Mouse (Mus musculus): ENCODE measurements around the gene Ebf3. TPM values are rescaled to one million over a fixed set of nuclear protein-coding genes. Genes with fewer than 3 reads are reported as not detected.

Ebf3 gene
- polyA plus RNA-seq, 1 experiment from 2014 or later = 7.2 TPM

- H3K36me3 ChIP-seq (replicated peaks; ENCODE audit: control insufficient read depth, insufficient read depth, low read depth, low read length) = no peaks in the 10 kb centered on the region; the same call in 1 of the 2 replicates
- H3K9ac ChIP-seq (replicated peaks; ENCODE audit: low read length) = no peak overlapping the region
- no peak for ATAC-seq (replicated peaks; ENCODE audit: insufficient number of reproducible peaks, low FRiP score, low TSS enrichment, low read depth)
Observed at GRCm38 (mm10) chr7:137220436-137220835, 93.8 kb downstream of the Ebf3 start.

GRCm38 (mm10) chr7:137218706-137219105, 95.5 kb downstream of the Ebf3 start:
- WGBS = 94% methylated on average over 12 of the region's 12 CpGs
- Histone ChIP-seq H3K27ac (replicated peaks; ENCODE audit: low read depth, low read length) (no peak overlapping the region), H3K4me1 (ENCODE audit: control insufficient read depth, insufficient read depth, low read length) (0 out of 2 replicates have a peak, but pooled peaks cover 2% of the 10 kb centered on the region), H3K36me3 (replicated peaks; ENCODE audit: control insufficient read depth, insufficient read depth, low read depth, low read length) (no peaks in the 10 kb centered on the region; the same call in 1 of the 2 replicates), H3K4me3 (ENCODE audit: low read depth, low read length) (no peak overlapping the region), H3K27me3 (ENCODE audit: control insufficient read depth, insufficient read depth, low read length) (no peaks in the 10 kb centered on the region), H3K9me3 (replicated peaks; ENCODE audit: control insufficient read depth, low read length) (no peaks in the 10 kb centered on the region), H3K4me2 (ENCODE audit: low read depth, low read length) (no peak overlapping the region), H3K9ac (replicated peaks; ENCODE audit: low read length) (no peak overlapping the region)
- ATAC-seq (replicated peaks; ENCODE audit: insufficient number of reproducible peaks, low FRiP score, low TSS enrichment, low read depth) (no peak), DNase-seq (ENCODE audit: low spot score) (no peak)

More at GRCm38 (mm10) chr7:137220436-137220835, 93.8 kb downstream of the Ebf3 start:
- no peaks in the 10 kb centered on the region for H3K27me3 ChIP-seq (ENCODE audit: control insufficient read depth, insufficient read depth, low read length)
- WGBS = 63% methylated on average over 4 of the region's 4 CpGs
- H3K27ac ChIP-seq (replicated peaks; ENCODE audit: low read depth, low read length) = no peak overlapping the region
- no peak overlapping the region for H3K4me2 ChIP-seq (ENCODE audit: low read depth, low read length)
- H3K4me1 ChIP-seq (ENCODE audit: control insufficient read depth, insufficient read depth, low read length) = 0 out of 2 replicates have a peak, but pooled peaks cover 4% of the 10 kb centered on the region
- DNase-seq (ENCODE audit: low spot score) = no peak
- no peaks in the 10 kb centered on the region for H3K9me3 ChIP-seq (replicated peaks; ENCODE audit: control insufficient read depth, low read length)
- no peak overlapping the region for H3K4me3 ChIP-seq (ENCODE audit: low read depth, low read length)

DNA sequence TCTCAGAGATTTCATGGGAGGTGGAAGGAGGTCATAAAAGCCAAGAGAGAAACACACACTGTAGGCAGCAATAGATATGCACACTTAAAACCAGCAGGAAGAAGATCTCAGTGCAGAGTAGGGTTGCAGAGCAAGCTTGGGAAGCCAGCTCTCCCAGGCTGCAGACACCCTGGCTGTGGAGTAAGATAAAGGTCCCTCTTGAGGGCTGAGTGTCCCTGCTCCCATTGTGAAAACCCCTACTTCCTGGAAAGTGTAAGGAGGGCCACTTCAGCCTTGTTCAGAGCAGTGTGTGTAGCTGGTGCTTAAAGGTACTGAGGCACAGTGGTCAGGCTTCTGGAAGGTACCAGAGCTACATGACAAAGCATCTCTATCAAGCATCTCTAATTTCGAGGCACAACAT, 100.8 kb downstream of the Ebf3 start:
- Histone ChIP-seq H3K9me3 (replicated peaks; ENCODE audit: control insufficient read depth, low read length) (no peaks in the 10 kb centered on the region), H3K9ac (replicated peaks; ENCODE audit: low read length) (no peak overlapping the region), H3K4me3 (ENCODE audit: low read depth, low read length) (no peak overlapping the region), H3K4me2 (ENCODE audit: low read depth, low read length) (no peak overlapping the region), H3K27ac (replicated peaks; ENCODE audit: low read depth, low read length) (no peak overlapping the region), H3K36me3 (replicated peaks; ENCODE audit: control insufficient read depth, insufficient read depth, low read depth, low read length) (no peaks in the 10 kb centered on the region; the same call in 1 of the 2 replicates), H3K27me3 (ENCODE audit: control insufficient read depth, insufficient read depth, low read length) (no peaks in the 10 kb centered on the region), H3K4me1 (ENCODE audit: control insufficient read depth, insufficient read depth, low read length) (no peaks in the 10 kb centered on the region)
- ATAC-seq (replicated peaks; ENCODE audit: insufficient number of reproducible peaks, low FRiP score, low TSS enrichment, low read depth) (no peak), DNase-seq (ENCODE audit: low spot score) (no peak)
- 97% methylated on average over 1 of the region's 1 CpGs for WGBS

- ATAC-seq (replicated peaks; ENCODE audit: insufficient number of reproducible peaks, low FRiP score, low TSS enrichment, low read depth) = no peak
- H3K4me3 ChIP-seq (ENCODE audit: low read depth, low read length) = no peak overlapping the region
- H3K9ac ChIP-seq (replicated peaks; ENCODE audit: low read length) = no peak overlapping the region
- DNase-seq (ENCODE audit: low spot score) = no peak
- no peaks in the 10 kb centered on the region for H3K27me3 ChIP-seq (ENCODE audit: control insufficient read depth, insufficient read depth, low read length)
- no peak overlapping the region for H3K4me2 ChIP-seq (ENCODE audit: low read depth, low read length)
- WGBS = 54% methylated on average over 4 of the region's 4 CpGs
- H3K27ac ChIP-seq (replicated peaks; ENCODE audit: low read depth, low read length) = no peak overlapping the region
- H3K4me1 ChIP-seq (ENCODE audit: control insufficient read depth, insufficient read depth, low read length) = no peaks in the 10 kb centered on the region
- H3K9me3 ChIP-seq (replicated peaks; ENCODE audit: control insufficient read depth, low read length) = no peaks in the 10 kb centered on the region
- H3K36me3 ChIP-seq (replicated peaks; ENCODE audit: control insufficient read depth, insufficient read depth, low read depth, low read length) = no peaks in the 10 kb centered on the region; the same call in 1 of the 2 replicates
Observed at GRCm38 (mm10) chr7:137211332-137211731, 102.9 kb downstream of the Ebf3 start.

DNA sequence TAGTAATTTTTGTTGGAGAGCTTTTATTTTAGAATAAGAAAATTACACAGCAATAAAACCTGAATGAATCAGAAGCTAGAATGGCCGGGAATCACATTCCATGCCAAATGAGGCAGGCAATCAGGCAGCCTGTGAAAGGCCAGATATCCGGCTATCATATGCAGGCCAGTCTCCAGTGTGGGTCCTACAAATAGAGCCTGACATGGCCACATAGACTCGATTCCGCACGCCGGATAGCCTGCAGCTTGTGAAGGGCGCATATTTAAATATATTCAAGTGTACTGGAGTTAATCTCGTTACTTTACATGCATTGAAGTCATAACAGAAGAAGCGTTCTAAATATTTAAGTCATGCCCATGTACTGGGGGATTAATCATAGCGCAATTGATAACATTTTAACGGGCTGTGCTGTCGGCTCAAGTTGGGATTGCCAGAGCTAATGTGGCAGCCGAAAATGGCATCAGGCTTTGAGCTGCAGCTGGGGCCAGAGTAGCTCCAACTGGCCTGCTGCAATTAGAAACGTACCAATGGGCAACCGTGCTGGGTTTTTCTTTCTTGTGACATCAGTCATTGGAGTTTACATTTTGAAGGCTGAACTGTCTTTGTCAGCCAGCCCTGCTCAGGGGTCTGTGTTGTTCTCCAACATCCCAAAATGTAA, 104.4 kb downstream of the Ebf3 start:
- no peak overlapping the region for H3K4me2 ChIP-seq (ENCODE audit: low read depth, low read length)
- no peaks in the 10 kb centered on the region for H3K4me1 ChIP-seq (ENCODE audit: control insufficient read depth, insufficient read depth, low read length)
- DNase-seq (ENCODE audit: low spot score) = no peak
- ATAC-seq (replicated peaks; ENCODE audit: insufficient number of reproducible peaks, low FRiP score, low TSS enrichment, low read depth) = no peak
- no peaks in the 10 kb centered on the region for H3K9me3 ChIP-seq (replicated peaks; ENCODE audit: control insufficient read depth, low read length)
- H3K4me3 ChIP-seq (ENCODE audit: low read depth, low read length) = no peak overlapping the region
- 55% methylated on average over 15 of the region's 15 CpGs for WGBS
- no peak overlapping the region for H3K9ac ChIP-seq (replicated peaks; ENCODE audit: low read length)
- no peaks in the 10 kb centered on the region for H3K36me3 ChIP-seq (replicated peaks; ENCODE audit: control insufficient read depth, insufficient read depth, low read depth, low read length)
- no peaks in the 10 kb centered on the region for H3K27me3 ChIP-seq (ENCODE audit: control insufficient read depth, insufficient read depth, low read length)
- no peak overlapping the region for H3K27ac ChIP-seq (replicated peaks; ENCODE audit: low read depth, low read length)

DNA sequence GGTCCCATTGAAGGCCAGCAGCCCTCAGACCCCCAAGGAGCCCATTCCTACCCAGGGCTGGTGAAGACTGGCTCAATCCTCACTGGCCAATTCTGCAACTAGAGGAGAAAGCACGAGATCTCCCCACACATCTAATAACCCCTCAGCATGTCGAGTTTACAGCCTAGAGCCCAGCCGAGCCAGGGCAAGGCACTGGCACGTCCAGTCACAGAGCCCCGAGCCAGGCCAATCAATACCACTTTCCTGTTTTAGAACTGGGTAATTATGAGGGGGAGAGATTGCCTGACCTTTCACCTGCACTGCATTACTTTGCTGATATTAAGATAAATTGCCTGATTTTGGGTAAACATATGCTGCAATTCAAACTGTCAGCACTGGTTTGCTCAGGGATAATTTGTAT, 105.7 kb downstream of the Ebf3 start:
- Histone ChIP-seq H3K4me3 (ENCODE audit: low read depth, low read length) (no peak overlapping the region), H3K9ac (replicated peaks; ENCODE audit: low read length) (no peak overlapping the region), H3K4me1 (ENCODE audit: control insufficient read depth, insufficient read depth, low read length) (no peaks in the 10 kb centered on the region), H3K27ac (replicated peaks; ENCODE audit: low read depth, low read length) (no peak overlapping the region), H3K4me2 (ENCODE audit: low read depth, low read length) (no peak overlapping the region), H3K9me3 (replicated peaks; ENCODE audit: control insufficient read depth, low read length) (no peaks in the 10 kb centered on the region), H3K36me3 (replicated peaks; ENCODE audit: control insufficient read depth, insufficient read depth, low read depth, low read length) (no peaks in the 10 kb centered on the region), H3K27me3 (ENCODE audit: control insufficient read depth, insufficient read depth, low read length) (no peaks in the 10 kb centered on the region)
- no peak for ATAC-seq (replicated peaks; ENCODE audit: insufficient number of reproducible peaks, low FRiP score, low TSS enrichment, low read depth)
- 30% methylated on average over 5 of the region's 5 CpGs for WGBS
- no peak for DNase-seq (ENCODE audit: low spot score)

DNA sequence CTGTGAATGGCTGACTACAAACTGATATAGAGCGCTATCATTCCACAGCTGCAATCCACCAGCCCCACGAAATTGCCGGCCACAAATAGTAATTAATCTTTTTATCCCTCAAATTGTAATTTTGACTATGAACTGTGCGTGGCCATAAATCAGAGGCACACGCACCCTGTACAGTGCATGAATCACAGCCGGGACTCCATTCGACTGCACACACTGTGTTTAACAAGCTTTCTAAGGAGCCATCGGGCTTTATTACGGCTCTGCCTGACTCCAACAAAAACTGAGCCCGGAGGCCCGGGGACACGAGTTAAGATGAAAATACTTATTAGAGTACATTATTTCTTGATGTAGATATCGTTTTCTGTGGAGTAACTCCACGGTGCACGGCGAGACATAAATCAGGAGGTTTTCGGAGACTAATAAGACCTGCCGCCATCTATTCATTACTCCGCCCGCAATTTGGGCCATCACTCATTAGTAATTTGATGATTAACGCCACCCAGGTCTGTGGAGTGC, 107.4 kb downstream of the Ebf3 start:
- no peaks in the 10 kb centered on the region for H3K4me1 ChIP-seq (ENCODE audit: control insufficient read depth, insufficient read depth, low read length)
- H3K9me3 ChIP-seq (replicated peaks; ENCODE audit: control insufficient read depth, low read length) = no peaks in the 10 kb centered on the region
- no peak overlapping the region for H3K9ac ChIP-seq (replicated peaks; ENCODE audit: low read length)
- H3K27ac ChIP-seq (replicated peaks; ENCODE audit: low read depth, low read length) = no peak overlapping the region
- no peaks in the 10 kb centered on the region for H3K27me3 ChIP-seq (ENCODE audit: control insufficient read depth, insufficient read depth, low read length)
- WGBS = 80% methylated on average over 21 of the region's 21 CpGs
- no peaks in the 10 kb centered on the region for H3K36me3 ChIP-seq (replicated peaks; ENCODE audit: control insufficient read depth, insufficient read depth, low read depth, low read length)
- ATAC-seq (replicated peaks; ENCODE audit: insufficient number of reproducible peaks, low FRiP score, low TSS enrichment, low read depth) = no peak
- no peak for DNase-seq (ENCODE audit: low spot score)
- no peak overlapping the region for H3K4me3 ChIP-seq (ENCODE audit: low read depth, low read length)
- H3K4me2 ChIP-seq (ENCODE audit: low read depth, low read length) = no peak overlapping the region

DNA sequence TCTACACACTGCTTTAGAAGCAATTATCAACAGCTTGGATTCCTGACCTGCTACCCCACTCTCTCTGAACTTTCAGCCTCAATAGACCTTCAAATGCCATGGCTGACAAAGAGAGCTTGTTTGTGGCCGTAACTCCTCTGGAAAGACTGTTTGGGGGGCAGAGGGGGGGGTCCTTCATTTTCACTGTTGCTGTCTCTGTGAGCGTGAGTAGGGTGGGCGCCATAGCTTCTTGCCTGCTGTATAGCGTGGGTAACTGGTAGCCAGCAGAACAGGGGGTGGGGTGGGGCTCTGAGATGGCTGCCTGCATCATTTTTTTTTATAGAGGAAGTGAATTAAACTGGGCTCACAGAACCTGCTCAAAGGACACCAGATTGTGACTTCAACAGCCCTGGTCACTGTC, 114.7 kb downstream of the Ebf3 start:
- Histone ChIP-seq H3K4me3 (ENCODE audit: low read depth, low read length) (no peak overlapping the region), H3K27me3 (ENCODE audit: control insufficient read depth, insufficient read depth, low read length) (no peaks in the 10 kb centered on the region), H3K36me3 (replicated peaks; ENCODE audit: control insufficient read depth, insufficient read depth, low read depth, low read length) (peaks cover 11% of the 10 kb centered on the region), H3K4me2 (ENCODE audit: low read depth, low read length) (no peak overlapping the region), H3K4me1 (ENCODE audit: control insufficient read depth, insufficient read depth, low read length) (no peaks in the 10 kb centered on the region), H3K9me3 (replicated peaks; ENCODE audit: control insufficient read depth, low read length) (no peaks in the 10 kb centered on the region), H3K9ac (replicated peaks; ENCODE audit: low read length) (no peak overlapping the region), H3K27ac (replicated peaks; ENCODE audit: low read depth, low read length) (no peak overlapping the region)
- WGBS = 76% methylated on average over 4 of the region's 4 CpGs
- ATAC-seq (replicated peaks; ENCODE audit: insufficient number of reproducible peaks, low FRiP score, low TSS enrichment, low read depth) = no peak
- DNase-seq (ENCODE audit: low spot score) = no peak
